ENCODE assay signal across 8 mouse cellular contexts in genomic region chr3:130060396-130061029, GRCm38 (mm10). TPM values are rescaled to one million over a fixed set of nuclear protein-coding genes. Genes with fewer than 3 reads are reported as not detected.
DNase-seq lines count a peak whose midpoint lies in the region; ATAC-seq and TF ChIP-seq lines count a peak whose summit lies in the region.

No protein-coding gene starts in this region.

- DNase-seq in MEL (ENCODE audit: low read depth, low spot score) = peak; percentile 83
- DNase-seq in cerebellum, adult 11-12 months = peak; percentile 84
- DNase-seq in heart, postnatal 4 days = peak; percentile 88
- peak; percentile 82 to 90 for DNase-seq in layer of hippocampus, postnatal 10 days (ENCODE audit: low spot score in 2 of 2)
- DNase-seq in lung, postnatal 10 days = peak; percentile 87
- DNase-seq in ovary, postnatal 14 days (ENCODE audit: low spot score) = peak; percentile 71
- DNase-seq in thymus, postnatal 14 days = peak; percentile 91

- H3K4me3 ChIP-seq in MEL (ENCODE audit: control insufficient read depth in 1 of 2, insufficient read depth in 1 of 2, low read depth in 2 of 2, low read length in 2 of 2) = peak overlapping the region; percentile 88 to 90
- peak overlapping the region; percentile 91 for H3K4me3 ChIP-seq in forebrain, embryonic 16.5 days (replicated peaks; ENCODE audit: low read length)

- peaks cover 54% of the 10 kb centered on the region for H3K79me2 ChIP-seq in MEL (ENCODE audit: control insufficient read depth, insufficient read depth, low read length, poor library complexity)

- H3K4me2 ChIP-seq in forebrain, embryonic 16.5 days (ENCODE audit: low read length) = peak overlapping the region; percentile 98

- H3K36me3 ChIP-seq in MEL (ENCODE audit: control insufficient read depth in 1 of 2, insufficient read depth in 2 of 2, low read length in 2 of 2) = peaks cover 0 to 9% of the 10 kb centered on the region in 2 experiments; a peak in 2 of 4 replicates
- no peaks in the 10 kb centered on the region for H3K36me3 ChIP-seq in forebrain, embryonic 16.5 days (ENCODE audit: control insufficient read depth, insufficient read depth)

- peak in 2 of 3 experiments; percentile 58 to 82; a peak in 5 of 6 replicates for TF ChIP-seq CTCF in MEL (IDR thresholded peaks at IDR 0.05 in 2 of 3, conservative IDR thresholded peaks at IDR 0.05 in 1 of 3; ENCODE audit: control insufficient read depth in 1 of 3, insufficient read depth in 1 of 3, low read depth in 2 of 3, low read length in 3 of 3, poor library complexity in 1 of 3, severe bottlenecking in 1 of 3)

- no peak for TF ChIP-seq RAD21 in MEL (IDR thresholded peaks at IDR 0.05; ENCODE audit: low read depth, low read length)

- TF ChIP-seq POLR2A in MEL (IDR thresholded peaks at IDR 0.05; ENCODE audit: control insufficient read depth in 1 of 2, insufficient read depth in 1 of 2, low read depth in 1 of 2, low read length in 2 of 2, poor library complexity in 1 of 2) = peak; percentile 64 to 70; a peak in 3 of 4 replicates

- H3K27me3 ChIP-seq in MEL (ENCODE audit: control insufficient read depth in 1 of 2, insufficient read depth in 2 of 2, low read length in 2 of 2) = no peaks in the 10 kb centered on the region; a peak in 2 of 4 replicates
- H3K27me3 ChIP-seq in forebrain, embryonic 16.5 days (replicated peaks; ENCODE audit: control insufficient read depth, insufficient read depth, low read length) = no peaks in the 10 kb centered on the region

- no peaks in the 10 kb centered on the region for H3K9me3 ChIP-seq in MEL (replicated peaks; ENCODE audit: insufficient read depth, low read length)
- no peaks in the 10 kb centered on the region for H3K9me3 ChIP-seq in forebrain, embryonic 16.5 days (ENCODE audit: control insufficient read depth, low read length)

- peaks cover 0 to 19% of the 10 kb centered on the region in 2 experiments; a peak in 1 of 4 replicates for H3K4me1 ChIP-seq in MEL (ENCODE audit: control insufficient read depth in 1 of 2, insufficient read depth in 2 of 2, low read length in 2 of 2)
- peaks cover 30% of the 10 kb centered on the region for H3K4me1 ChIP-seq in forebrain, embryonic 16.5 days (replicated peaks; ENCODE audit: control insufficient read depth, insufficient read depth, low read length)

- peak overlapping the region; percentile 89 for H3K9ac ChIP-seq in MEL (ENCODE audit: control insufficient read depth, low read depth, low read length, poor library complexity, severe bottlenecking)
- H3K9ac ChIP-seq in forebrain, embryonic 16.5 days (replicated peaks; ENCODE audit: low read depth, low read length) = peak overlapping the region; percentile 97

- TF ChIP-seq EP300 in MEL (IDR thresholded peaks at IDR 0.05; ENCODE audit: low read depth in 1 of 2, low read length in 2 of 2) = no peak

- 0% methylated on average over 50 of the region's 92 CpGs for WGBS in forebrain, embryonic 16.5 days

- ATAC-seq in forebrain, embryonic 16.5 days = peak; percentile 97

- H3K27ac ChIP-seq in MEL (ENCODE audit: control insufficient read depth, low read depth, low read length) = peak overlapping the region; percentile 38
- peak overlapping the region; percentile 82 for H3K27ac ChIP-seq in forebrain, embryonic 16.5 days (ENCODE audit: low read length)

TF ChIP-seq in MEL, 35 proteins besides CTCF, POLR2A, EP300 and RAD21:
- peak; percentile 46; the same call in 1 of the 2 replicates for TF ChIP-seq ELF1 (IDR thresholded peaks at IDR 0.05; ENCODE audit: low read depth, low read length)
- TF ChIP-seq HCFC1 (IDR thresholded peaks at IDR 0.05; ENCODE audit: low read depth, low read length) = peak; percentile 70
- TF ChIP-seq NELFE (IDR thresholded peaks at IDR 0.05; ENCODE audit: low read depth, low read length) = peak; percentile 67
- TF ChIP-seq NRF1 (IDR thresholded peaks at IDR 0.05; ENCODE audit: insufficient read depth, low read depth, low read length, poor library complexity, severe bottlenecking) = no peak
- no peak for TF ChIP-seq CHD2 (IDR thresholded peaks at IDR 0.05; ENCODE audit: low read length)
- TF ChIP-seq UBTF (IDR thresholded peaks at IDR 0.05; ENCODE audit: borderline replicate concordance, insufficient read depth, low read depth, low read length) = 0 out of 2 replicates have a peak, but pooled peaks have one; percentile 21
- peak; percentile 32; the same call in 1 of the 2 replicates for TF ChIP-seq MXI1 (IDR thresholded peaks at IDR 0.05; ENCODE audit: low read depth, low read length)
- TF ChIP-seq ZMIZ1 (IDR thresholded peaks at IDR 0.05; ENCODE audit: low read depth, low read length) = peak; percentile 49; the same call in 1 of the 2 replicates
- peak; percentile 29; the same call in 1 of the 2 replicates for TF ChIP-seq SIN3A (IDR thresholded peaks at IDR 0.05; ENCODE audit: low read length)
- TF ChIP-seq TAL1 (IDR thresholded peaks at IDR 0.05; ENCODE audit: low read length) = no peak

RNA-seq across cellular contexts. Expression of gene Sec24b, which starts 0.8 kb away (rescaled TPM):
- total RNA-seq in MEL (2012; rRNA removed) = 18.6 and 29.2 TPM in 2 replicates
- 10 to 100 TPM; 54.4 to 56.3 TPM for polyA plus RNA-seq in MEL (2012; ENCODE audit: insufficient read depth in 1 of 2, insufficient read length in 2 of 2, low read depth in 1 of 2, low replicate concordance in 2 of 2, missing spikeins in 1 of 2)
- polyA plus RNA-seq in forebrain, embryonic 16.5 days (2015; fragmentation: Nextera tagmentation; extraction: Ambion mirVana) = 30.7 and 33.6 TPM in 2 replicates
- 10 to 100 TPM; 41.4 to 42.0 TPM for total RNA-seq in heart, postnatal 4 days (2021)
- 10 to 100 TPM; 62.9 to 65.6 TPM for total RNA-seq in layer of hippocampus, postnatal 10 days (2021)

Comparison
In these comparisons a context has a peak if more than half of its experiments do, and no peak if none do; other contexts are left out.
1. Peak in every context shown above with its lines: DNase-seq, ATAC-seq, H3K4me3 ChIP-seq and H3K27ac ChIP-seq.